Mouse (Mus musculus): ENCODE measurements around the gene Atp6v0d1. TPM values are rescaled to one million over a fixed set of nuclear protein-coding genes. Genes with fewer than 3 reads are reported as not detected.

The Atp6v0d1 gene
- polyA plus RNA-seq, 1 experiment from 2014 or later = 58.1 TPM

DNA sequence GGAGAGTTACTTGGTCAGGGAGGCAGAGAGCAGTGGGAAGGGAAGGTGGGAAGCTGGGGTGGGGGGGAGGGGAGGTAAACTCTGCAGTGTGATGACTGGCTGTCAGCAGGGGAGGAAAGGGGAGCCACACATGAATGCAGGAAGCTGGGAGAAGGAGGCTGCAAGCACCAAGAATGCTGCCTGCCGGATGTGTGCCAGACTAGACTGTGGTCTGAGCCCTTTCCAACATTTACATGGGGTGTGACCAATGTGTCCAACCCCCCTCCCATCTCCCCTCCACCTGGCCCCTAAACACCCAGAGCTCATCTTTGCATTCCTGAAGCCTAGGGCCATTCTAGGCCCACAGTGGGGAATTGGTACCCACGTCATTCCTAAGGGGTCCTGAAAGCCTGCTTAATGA lies 84.8 kb downstream of the Atp6v0d1 start:
- Histone ChIP-seq H3K4me3 (no peak overlapping the region), H3K4me2 (no peak overlapping the region), H3K9me3 (no peaks in the 10 kb centered on the region), H3K27ac (replicated peaks) (peak overlapping the region; percentile 67), H3K36me3 (peaks cover 21% of the 10 kb centered on the region), H3K4me1 (peaks cover 42% of the 10 kb centered on the region), H3K9ac (peak overlapping the region; percentile 50; the same call in 1 of the 2 replicates), H3K27me3 (replicated peaks) (peaks cover 3% of the 10 kb centered on the region; the same call in 1 of the 2 replicates)
- 23% methylated on average over 2 of the region's 2 CpGs for WGBS
- no peak for ATAC-seq (ENCODE audit: extremely low read depth, insufficient number of reproducible peaks, low FRiP score, low TSS enrichment)

DNA sequence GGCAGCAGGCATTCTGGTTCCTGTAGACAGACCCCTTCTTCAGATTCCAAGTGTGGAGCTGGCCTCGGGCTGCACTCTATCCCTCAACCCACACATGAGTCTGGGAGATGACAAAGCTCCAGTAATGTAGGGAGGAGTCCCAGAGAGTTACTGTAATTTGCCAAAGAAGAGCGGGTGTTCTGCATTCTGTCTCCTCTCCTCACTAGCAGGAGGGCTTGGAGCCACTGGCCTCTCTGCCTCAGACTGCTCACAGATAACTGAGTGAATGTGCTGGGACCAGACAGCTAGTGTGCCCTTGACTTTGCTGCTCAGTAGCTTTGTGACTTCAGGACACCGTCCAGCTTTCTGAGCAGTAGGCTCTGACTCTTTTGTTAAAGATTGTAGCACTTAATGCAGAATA lies 88.1 kb downstream of the Atp6v0d1 start:
- 31% methylated on average over 3 of the region's 3 CpGs for WGBS
- Histone ChIP-seq H3K4me3 (no peak overlapping the region), H3K9me3 (no peaks in the 10 kb centered on the region), H3K4me2 (no peak overlapping the region), H3K4me1 (peaks cover 65% of the 10 kb centered on the region), H3K27me3 (replicated peaks) (peaks cover 22% of the 10 kb centered on the region), H3K27ac (replicated peaks) (peak overlapping the region; percentile 34), H3K9ac (no peak overlapping the region), H3K36me3 (peaks cover 23% of the 10 kb centered on the region)
- no peak for ATAC-seq (ENCODE audit: extremely low read depth, insufficient number of reproducible peaks, low FRiP score, low TSS enrichment)

DNA sequence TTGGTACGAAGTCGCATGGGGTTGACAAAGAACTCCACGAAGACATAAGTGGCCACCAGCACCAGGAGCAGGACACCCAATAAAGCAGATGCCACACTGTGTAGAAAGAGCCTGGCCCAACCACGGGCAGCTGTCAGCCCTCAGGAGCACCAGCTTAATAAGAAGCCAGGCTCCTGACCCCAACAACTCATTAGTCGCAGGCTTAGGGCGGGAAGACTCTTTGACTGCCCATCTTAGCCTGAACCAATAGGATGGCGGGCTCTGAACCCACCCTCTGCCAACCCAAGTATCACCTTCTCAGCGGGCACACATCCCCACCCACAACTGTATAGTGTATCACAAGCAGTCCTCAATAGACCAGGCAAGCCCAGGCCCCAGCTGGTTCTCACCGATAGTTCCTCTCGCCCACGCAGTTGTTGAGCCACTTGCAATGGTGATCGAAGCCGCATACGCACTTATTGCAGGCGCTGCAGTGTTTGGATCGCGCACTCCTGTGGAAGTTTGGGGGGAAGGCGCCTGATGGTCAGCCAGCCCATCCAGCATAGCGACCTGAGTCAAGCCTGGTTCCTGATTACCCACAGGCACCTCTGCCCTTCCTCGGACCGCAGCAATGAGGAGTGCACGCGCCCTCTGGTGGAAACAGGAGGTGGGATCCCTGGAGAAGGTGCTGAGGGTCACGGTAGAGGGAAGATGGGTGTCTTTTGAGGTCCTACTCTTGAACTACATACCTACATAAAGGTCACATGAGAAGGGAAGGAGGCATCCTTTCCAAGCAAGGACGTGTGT lies 89.0 kb downstream of the Atp6v0d1 start:
- peaks cover 32% of the 10 kb centered on the region for H3K27me3 ChIP-seq (replicated peaks)
- H3K27ac ChIP-seq (replicated peaks) = peak overlapping the region; percentile 34; the same call in 1 of the 2 replicates
- H3K36me3 ChIP-seq = peaks cover 18% of the 10 kb centered on the region
- no peak overlapping the region for H3K4me3 ChIP-seq
- H3K9ac ChIP-seq = peak overlapping the region; percentile 41; the same call in 1 of the 2 replicates
- 0 out of 2 replicates have a peak overlapping the region, but pooled peaks have one; percentile 19 for H3K4me2 ChIP-seq
- H3K9me3 ChIP-seq = no peaks in the 10 kb centered on the region
- 43% methylated on average over 25 of the region's 25 CpGs for WGBS
- H3K4me1 ChIP-seq = peaks cover 75% of the 10 kb centered on the region
- no peak for ATAC-seq (ENCODE audit: extremely low read depth, insufficient number of reproducible peaks, low FRiP score, low TSS enrichment)

DNA sequence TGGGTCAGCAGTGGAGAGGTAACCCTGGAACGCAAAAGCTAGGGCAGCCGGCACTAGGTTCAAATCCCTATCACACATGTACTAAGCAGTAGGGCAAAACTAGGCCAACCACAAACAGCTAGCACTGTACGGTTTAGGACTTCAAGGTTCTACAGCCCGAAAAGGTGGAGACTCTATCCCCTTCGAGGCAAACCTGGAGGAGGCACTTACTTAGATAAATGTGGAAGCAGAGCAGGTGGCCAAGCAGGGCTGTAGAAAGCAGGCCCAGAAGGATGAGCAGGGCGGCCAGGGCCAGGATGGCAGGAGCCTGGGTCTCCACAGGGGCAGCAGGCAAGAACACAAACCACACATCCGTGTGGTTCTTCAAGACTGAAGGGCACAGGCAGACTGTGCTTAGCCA lies 89.7 kb downstream of the Atp6v0d1 start:
- Histone ChIP-seq H3K4me2 (no peak overlapping the region), H3K9me3 (no peaks in the 10 kb centered on the region), H3K9ac (no peak overlapping the region), H3K36me3 (peaks cover 14% of the 10 kb centered on the region), H3K27ac (replicated peaks) (no peak overlapping the region), H3K4me3 (no peak overlapping the region), H3K4me1 (peaks cover 74% of the 10 kb centered on the region), H3K27me3 (replicated peaks) (peaks cover 33% of the 10 kb centered on the region)
- WGBS = 79% methylated on average over 7 of the region's 7 CpGs
- no peak for ATAC-seq (ENCODE audit: extremely low read depth, insufficient number of reproducible peaks, low FRiP score, low TSS enrichment)

DNA sequence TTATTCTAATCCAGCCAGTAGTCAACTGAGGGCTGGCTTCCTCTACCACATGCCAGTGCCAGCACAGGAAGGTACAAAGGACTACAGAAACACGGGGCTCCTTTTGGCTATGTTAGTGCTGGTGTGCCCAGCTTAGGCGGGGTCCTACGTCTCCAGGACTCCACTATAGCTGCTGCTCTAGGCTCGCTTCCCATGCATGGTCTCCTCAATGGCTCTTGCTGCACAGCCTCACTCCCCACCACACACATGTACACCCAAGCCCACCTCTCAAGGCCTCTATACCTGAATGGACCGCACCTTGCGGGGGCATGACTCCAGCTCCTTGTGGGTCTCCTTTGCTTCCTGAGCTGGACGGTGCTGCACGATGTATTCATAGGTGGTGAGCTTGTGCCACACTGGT lies 90.1 kb downstream of the Atp6v0d1 start:
- WGBS = 91% methylated on average over 8 of the region's 8 CpGs
- no peak for ATAC-seq (ENCODE audit: extremely low read depth, insufficient number of reproducible peaks, low FRiP score, low TSS enrichment)
- no peak overlapping the region for H3K4me3 ChIP-seq
- no peak overlapping the region for H3K4me2 ChIP-seq
- H3K9me3 ChIP-seq = no peaks in the 10 kb centered on the region
- no peak overlapping the region for H3K9ac ChIP-seq
- H3K27me3 ChIP-seq (replicated peaks) = peaks cover 33% of the 10 kb centered on the region
- peaks cover 73% of the 10 kb centered on the region for H3K4me1 ChIP-seq
- no peak overlapping the region for H3K27ac ChIP-seq (replicated peaks)
- H3K36me3 ChIP-seq = peaks cover 14% of the 10 kb centered on the region

DNA sequence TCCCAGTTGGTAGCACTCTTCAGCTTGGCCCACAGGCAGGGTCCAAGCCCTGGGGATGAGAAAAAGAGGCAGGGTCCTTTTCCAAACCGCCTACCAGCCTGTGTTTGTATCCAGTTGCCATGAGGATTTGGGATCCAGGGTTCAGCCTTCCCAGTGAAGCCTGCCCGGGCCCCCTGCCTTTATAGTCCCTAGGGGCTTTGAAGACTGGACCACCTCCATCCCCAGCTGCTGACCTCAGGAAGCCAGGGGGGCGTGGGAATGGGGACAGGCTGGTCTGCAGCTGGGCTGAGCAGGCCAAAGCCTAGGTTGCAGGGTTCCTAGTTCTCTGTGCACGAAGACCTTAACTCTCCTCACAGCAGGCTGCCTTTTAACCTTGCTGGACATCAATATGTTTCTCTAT lies 90.6 kb downstream of the Atp6v0d1 start:
- Histone ChIP-seq H3K4me1 (peaks cover 73% of the 10 kb centered on the region), H3K4me2 (no peak overlapping the region), H3K27ac (replicated peaks) (no peak overlapping the region), H3K4me3 (no peak overlapping the region), H3K9ac (peak overlapping the region; percentile 45), H3K36me3 (peaks cover 14% of the 10 kb centered on the region), H3K27me3 (replicated peaks) (peaks cover 38% of the 10 kb centered on the region), H3K9me3 (no peaks in the 10 kb centered on the region)
- WGBS = 68% methylated on average over 4 of the region's 4 CpGs
- ATAC-seq (ENCODE audit: extremely low read depth, insufficient number of reproducible peaks, low FRiP score, low TSS enrichment) = no peak

DNA sequence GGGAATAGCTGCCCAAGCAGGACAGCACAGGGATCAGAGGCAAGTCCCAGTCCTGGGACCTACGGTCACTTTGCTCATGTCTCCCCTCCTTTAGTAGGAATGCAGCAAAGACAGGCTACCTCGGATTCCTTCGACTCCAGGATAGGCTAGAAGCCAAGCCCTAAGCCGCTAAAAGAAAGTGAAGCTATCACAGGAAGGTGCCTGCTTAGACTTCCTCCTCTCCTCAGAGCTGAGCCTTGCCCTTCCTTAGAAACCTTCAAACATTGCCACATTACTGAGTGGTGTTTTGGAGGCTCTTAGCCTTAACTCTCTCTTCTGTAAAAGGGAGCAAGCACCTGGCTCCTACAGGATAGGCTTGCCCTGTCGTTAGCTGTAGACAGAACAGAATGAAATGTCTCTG lies 91.2 kb downstream of the Atp6v0d1 start:
- H3K9me3 ChIP-seq = no peaks in the 10 kb centered on the region
- H3K4me1 ChIP-seq = peaks cover 75% of the 10 kb centered on the region
- peak overlapping the region; percentile 26; the same call in 1 of the 2 replicates for H3K27ac ChIP-seq (replicated peaks)
- 18% methylated on average over 5 of the region's 5 CpGs for WGBS
- no peak overlapping the region for H3K4me2 ChIP-seq
- peaks cover 14% of the 10 kb centered on the region for H3K36me3 ChIP-seq
- H3K27me3 ChIP-seq (replicated peaks) = peaks cover 42% of the 10 kb centered on the region
- no peak overlapping the region for H3K4me3 ChIP-seq
- H3K9ac ChIP-seq = peak overlapping the region; percentile 45
- no peak for ATAC-seq (ENCODE audit: extremely low read depth, insufficient number of reproducible peaks, low FRiP score, low TSS enrichment)

MicroRNAs within 50 kb of the gene (microRNA counts, 519-probe panel; counts per million panel counts)
- microRNA mmu-miR-1966 = 2,547 counts per million, percentile 65 among the panel's probes with 10 or more counts

Small RNA genes within 50 kb of the gene (microRNA-seq; reads per million reads assigned to microRNA genes)
- gene Mir1966 = not detected

Other genes starting within 250 kb of the Atp6v0d1 start
- 0.96 and 1.2 TPM in 2 replicates for gene Lrrc29, start 239.8 kb downstream of the Atp6v0d1 start, polyA plus RNA-seq (2015; fragmentation: Nextera tagmentation; extraction: Ambion mirVana)
- 75.9 and 92.9 TPM in 2 replicates for gene Tmem208, start 239.7 kb downstream of the Atp6v0d1 start, polyA plus RNA-seq (2015; fragmentation: Nextera tagmentation; extraction: Ambion mirVana)
- gene Fhod1, start 218.1 kb downstream of the Atp6v0d1 start, polyA plus RNA-seq (2015; fragmentation: Nextera tagmentation; extraction: Ambion mirVana) = 1.9 and 2.0 TPM in 2 replicates
- gene Slc9a5, start 217.2 kb downstream of the Atp6v0d1 start, polyA plus RNA-seq (2015; fragmentation: Nextera tagmentation; extraction: Ambion mirVana) = 1.3 and 1.4 TPM in 2 replicates
- gene Plekhg4, start 192.8 kb downstream of the Atp6v0d1 start, polyA plus RNA-seq (2015; fragmentation: Nextera tagmentation; extraction: Ambion mirVana) = 0.23 and 0.42 TPM in 2 replicates
- gene Kctd19, start 152.5 kb downstream of the Atp6v0d1 start, polyA plus RNA-seq (2015; fragmentation: Nextera tagmentation; extraction: Ambion mirVana) = not detected in 2 replicates
- 0.08 and 0.28 TPM in 2 replicates for gene Lrrc36, start 152.5 kb downstream of the Atp6v0d1 start, polyA plus RNA-seq (2015; fragmentation: Nextera tagmentation; extraction: Ambion mirVana)
- 12.3 TPM in 2 replicates for gene Tppp3, start 94.5 kb downstream of the Atp6v0d1 start, polyA plus RNA-seq (2015; fragmentation: Nextera tagmentation; extraction: Ambion mirVana)
- gene Zdhhc1, start 69.1 kb downstream of the Atp6v0d1 start, polyA plus RNA-seq (2015; fragmentation: Nextera tagmentation; extraction: Ambion mirVana) = 21.8 and 22.3 TPM in 2 replicates
- gene Hsd11b2, start 47.3 kb downstream of the Atp6v0d1 start, polyA plus RNA-seq (2015; fragmentation: Nextera tagmentation; extraction: Ambion mirVana) = 1.2 and 1.5 TPM in 2 replicates
- 32.1 and 32.5 TPM in 2 replicates for gene Ripor1, start 39.2 kb upstream of the Atp6v0d1 start, polyA plus RNA-seq (2015; fragmentation: Nextera tagmentation; extraction: Ambion mirVana)
- gene Ctcf, start 70.5 kb upstream of the Atp6v0d1 start, polyA plus RNA-seq (2015; fragmentation: Nextera tagmentation; extraction: Ambion mirVana) = 67.1 and 76.2 TPM in 2 replicates
- gene Agrp, start 71.3 kb upstream of the Atp6v0d1 start, polyA plus RNA-seq (2015; fragmentation: Nextera tagmentation; extraction: Ambion mirVana) = 0.23 TPM in 1 of 2 replicates, not detected in the other
- gene Carmil2, start 120.2 kb upstream of the Atp6v0d1 start, polyA plus RNA-seq (2015; fragmentation: Nextera tagmentation; extraction: Ambion mirVana) = 0.27 TPM in 2 replicates
- gene Acd, start 135.1 kb upstream of the Atp6v0d1 start, polyA plus RNA-seq (2015; fragmentation: Nextera tagmentation; extraction: Ambion mirVana) = 41.6 and 44.0 TPM in 2 replicates
- gene Pard6a, start 135.1 kb upstream of the Atp6v0d1 start, polyA plus RNA-seq (2015; fragmentation: Nextera tagmentation; extraction: Ambion mirVana) = 11.6 and 11.9 TPM in 2 replicates
- gene 4933405L10Rik, start 141.6 kb upstream of the Atp6v0d1 start, polyA plus RNA-seq (2015; fragmentation: Nextera tagmentation; extraction: Ambion mirVana) = not detected in 2 replicates
- 12.5 and 13.3 TPM in 2 replicates for gene Enkd1, start 142.2 kb upstream of the Atp6v0d1 start, polyA plus RNA-seq (2015; fragmentation: Nextera tagmentation; extraction: Ambion mirVana)
- gene Gfod2, start 192.6 kb upstream of the Atp6v0d1 start, polyA plus RNA-seq (2015; fragmentation: Nextera tagmentation; extraction: Ambion mirVana) = 9.6 and 12.1 TPM in 2 replicates